Mouse (Mus musculus) gastrocnemius, postnatal 36 days (tissue): ENCODE data around the gene Shprh. TPM values are rescaled to one million over a fixed set of nuclear protein-coding genes. Genes with fewer than 3 reads are reported as not detected.
"Not testable (repeated sequence)": the region's sequence is repeated elsewhere in the genome, so short reads cannot be mapped to it uniquely, and the experiment has no call there.

Experiments used
- DNase-seq, 2 experiments: peaks; one replicate each; pipeline ENCODE4 v3.0.0; 2022
- intact Hi-C: fragments of 180-260 bp; cut with DNase I; formaldehyde crosslinking; loops from one replicate; pipeline ENCODE4 v1.15.1; 2025
- total RNA-seq, 2 experiments: library from RNA; stranded (reverse); gene quantifications; 2 replicates each; pipeline ENCODE4 v1.2.3; 2021

Gene Shprh
- total RNA-seq, 2 experiments from 2014 or later, result 6.5 to 6.6 TPM

DNA sequence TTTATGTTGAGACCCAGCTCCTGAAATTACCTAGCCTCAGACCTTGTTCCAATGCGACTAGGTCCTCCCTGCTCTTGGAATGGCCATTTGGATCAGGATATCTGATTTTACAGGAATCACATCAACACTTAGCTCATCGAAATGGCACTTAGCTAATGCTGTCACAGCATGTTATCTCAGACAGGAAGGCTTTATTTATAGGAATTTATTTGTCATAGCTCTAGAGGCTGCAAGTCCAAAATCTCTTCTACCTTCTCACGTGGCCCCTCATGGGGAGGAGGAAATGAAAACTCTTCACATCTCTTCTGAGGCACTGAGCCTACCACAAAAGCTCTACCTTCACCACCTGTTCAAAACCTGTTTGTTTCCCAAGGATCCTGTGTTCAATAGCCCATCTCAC lies 84.0 kb downstream of the Shprh start:
- intact Hi-C loops, result no loop called here
- no peak for DNase-seq

DNA sequence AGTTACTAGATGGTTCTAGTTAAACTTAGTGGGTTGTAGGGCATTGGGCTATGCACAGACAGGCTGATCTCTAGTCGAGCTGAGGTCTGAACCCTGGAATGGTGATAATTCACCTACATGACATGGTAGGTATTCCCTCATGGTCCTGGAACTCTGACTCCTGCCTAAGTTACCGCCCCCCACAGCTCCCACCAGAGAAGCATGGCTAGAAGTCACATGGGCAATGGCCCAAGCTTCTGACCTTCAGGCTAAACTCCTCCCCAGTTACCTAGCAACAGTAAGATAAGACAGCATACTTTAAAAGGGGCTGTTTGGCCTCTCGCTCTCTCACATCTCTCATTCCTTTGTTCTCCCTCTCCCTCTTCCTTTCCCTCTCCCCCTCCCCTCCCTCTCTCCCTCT lies 93.8 kb downstream of the Shprh start:
- DNase-seq, intact Hi-C loops: not testable (repeated sequence)

DNA sequence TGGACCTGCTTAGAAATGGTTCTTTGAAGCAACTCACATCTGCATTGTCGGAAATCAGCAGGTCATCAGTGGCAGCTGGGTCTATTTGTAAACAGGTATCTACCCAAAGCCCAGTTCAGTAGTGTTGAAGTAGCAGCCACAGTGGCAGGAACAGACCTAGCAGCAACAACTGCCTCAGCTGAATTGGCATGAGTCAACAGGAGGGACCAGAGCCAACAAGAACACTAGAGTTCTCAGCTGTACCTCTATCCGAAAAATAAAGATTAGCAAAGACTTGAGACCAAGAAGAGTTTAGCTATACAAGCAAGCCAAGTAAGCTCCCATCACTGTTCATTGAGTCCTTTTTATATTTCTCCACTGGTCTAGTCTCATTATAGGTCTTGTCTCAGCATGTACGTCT lies 99.0 kb downstream of the Shprh start:
- intact Hi-C loops, result no loop called here
- DNase-seq, result no peak

DNA sequence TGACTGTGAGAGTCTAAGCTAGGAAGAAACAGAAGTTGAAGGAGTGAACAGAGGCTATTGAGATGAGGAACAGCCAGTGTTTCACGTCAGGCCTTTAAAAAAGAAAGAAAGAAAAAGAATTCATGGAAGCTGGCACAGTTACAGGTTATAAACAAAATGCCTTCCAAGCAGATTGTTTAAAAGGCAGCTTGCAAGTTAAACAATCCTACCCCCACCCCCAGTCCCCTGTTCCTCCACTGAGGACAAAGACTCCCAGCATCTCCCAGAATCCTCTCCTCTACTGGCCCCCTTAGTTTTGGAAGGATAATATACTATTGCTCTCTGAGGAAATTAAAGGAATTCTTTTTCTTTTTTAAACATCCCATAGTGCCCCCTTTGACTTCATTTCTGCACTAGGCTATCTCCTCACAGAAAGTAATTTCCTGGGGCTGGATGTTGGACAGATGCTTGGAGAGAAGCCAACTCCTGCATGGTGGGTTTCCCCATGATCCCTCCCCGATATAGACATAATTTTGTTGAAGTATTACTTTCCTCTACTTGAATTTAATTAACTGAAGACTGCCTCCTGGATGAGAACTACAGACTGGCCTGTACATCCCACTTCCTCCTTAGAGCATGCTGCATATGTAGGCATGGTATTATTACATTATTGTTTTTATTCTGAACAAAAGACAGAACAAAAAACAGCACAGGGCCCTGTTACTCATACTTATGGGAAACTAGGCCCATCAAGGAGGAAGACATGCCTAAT lies 101.2 kb downstream of the Shprh start:
- intact Hi-C loops, result no loop called here
- DNase-seq, result no peak

DNA sequence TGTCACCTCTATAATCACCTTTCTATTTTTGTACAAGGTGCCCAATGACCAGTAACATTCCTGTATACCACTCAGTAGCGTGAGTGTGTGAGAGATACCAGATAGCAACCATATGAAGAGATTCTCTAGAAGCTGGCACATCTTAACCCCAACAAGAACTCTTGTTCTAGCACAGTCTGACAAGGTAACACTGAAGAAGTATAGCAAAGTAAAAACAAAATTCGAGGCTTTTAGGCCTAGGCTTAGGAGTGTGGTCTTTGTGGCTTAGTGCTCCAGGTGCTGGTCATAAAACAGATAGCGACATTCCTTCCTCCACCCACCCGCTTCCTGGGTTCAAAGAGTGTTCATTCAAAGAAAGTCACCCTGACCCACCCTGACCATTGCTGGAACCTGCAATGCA lies 104.4 kb downstream of the Shprh start:
- intact Hi-C loops, DNase-seq: not testable (repeated sequence)

DNA sequence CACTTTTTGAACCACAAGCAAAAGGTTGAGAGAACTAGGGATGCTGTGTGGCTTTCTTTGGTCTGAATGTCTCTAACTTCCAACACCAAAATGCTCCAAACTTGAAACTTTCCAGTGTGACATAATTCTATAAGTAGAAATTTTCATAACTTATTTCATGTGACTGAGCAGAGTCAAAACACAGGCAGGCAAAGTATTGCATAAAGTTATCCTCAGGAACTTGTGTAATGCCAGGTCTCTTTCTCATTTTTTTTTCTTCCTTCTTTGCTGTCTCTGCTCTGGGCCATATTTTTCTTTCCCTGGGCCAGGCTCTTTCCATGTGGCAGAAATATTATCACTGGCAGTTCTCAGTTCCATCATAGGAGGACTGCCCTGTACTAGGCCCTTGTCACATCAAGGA lies 110.9 kb downstream of the Shprh start:
- no peak for DNase-seq
- intact Hi-C loops, result no loop called here

DNA sequence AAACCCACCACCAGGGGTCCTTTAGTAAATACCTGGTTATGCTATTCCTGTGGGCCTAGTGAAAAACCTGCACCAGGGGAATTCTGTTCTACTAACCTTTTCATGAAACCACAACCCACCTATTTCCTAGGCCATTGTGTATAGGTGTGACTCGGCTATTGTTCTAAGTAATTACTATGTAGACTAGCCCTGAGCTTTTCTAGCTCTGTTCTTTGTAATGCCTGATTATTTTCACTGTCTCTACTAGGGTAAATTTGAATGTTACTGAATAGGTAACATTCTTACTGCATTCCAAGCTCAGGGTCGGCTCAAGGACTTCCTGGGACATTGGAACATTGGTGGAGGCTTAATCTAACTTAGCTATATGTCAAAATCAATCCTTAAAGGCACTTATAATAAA lies 113.1 kb downstream of the Shprh start:
- intact Hi-C loops, DNase-seq: not testable (repeated sequence)

DNA sequence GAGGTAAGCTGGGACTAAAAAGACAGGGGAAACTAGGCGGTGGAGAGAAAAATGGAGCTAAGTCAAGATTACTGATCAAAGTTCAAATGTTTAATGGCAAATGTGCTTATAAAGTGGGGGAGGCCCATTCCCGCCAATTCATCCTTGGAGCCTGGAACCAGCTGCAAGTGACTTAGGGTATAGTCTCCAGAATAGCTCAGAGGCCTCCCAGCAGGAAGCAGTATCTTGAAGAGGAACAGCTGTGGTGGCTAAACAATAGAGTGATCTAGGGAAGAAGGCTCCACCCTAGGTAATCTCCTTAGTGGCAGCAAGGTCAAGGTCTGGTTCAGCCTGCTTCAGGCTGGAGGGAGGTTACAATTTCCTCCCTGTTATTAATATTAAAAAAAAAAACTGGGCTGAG lies 114.6 kb downstream of the Shprh start:
- DNase-seq, intact Hi-C loops: not testable (repeated sequence)

Other genes starting within 250 kb of the Shprh start
- gene Grm1, start 67.1 kb upstream of the Shprh start, total RNA-seq, result under 1 TPM in 1 of 2 experiments, not detected in 1; 0.05 TPM
- gene Fbxo30, start 131.9 kb downstream of the Shprh start, total RNA-seq, result 10 to 100 TPM; 13.3 to 15.3 TPM
- gene Epm2a, start 194.0 kb downstream of the Shprh start, total RNA-seq, result 10 to 100 TPM; 62.3 to 79.8 TPM